In the genomic region with DNA sequence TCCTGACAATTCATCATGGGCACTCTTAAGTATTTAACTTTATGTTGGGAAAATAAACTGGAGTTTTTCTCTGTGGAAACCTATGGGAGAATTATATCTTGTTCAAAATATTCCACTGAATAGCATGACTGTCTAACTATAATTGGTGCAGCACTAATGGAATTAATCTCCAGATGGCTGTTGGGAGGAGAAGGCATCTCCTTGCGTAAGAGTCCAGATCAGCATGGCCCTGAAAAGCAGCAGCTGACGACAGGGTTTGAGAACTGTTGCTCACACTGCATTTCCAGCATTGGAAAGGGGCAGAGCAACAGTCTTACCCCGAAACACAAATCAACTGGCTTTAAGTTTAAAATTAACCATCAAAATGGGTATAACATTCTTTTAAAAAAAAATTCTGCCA, we compare ENCODE assay signal across 19 mouse cellular contexts.
DNase-seq lines count a peak whose midpoint lies in the region; ATAC-seq and TF ChIP-seq lines count a peak whose summit lies in the region.
"Had no signal": no experiment of that assay in that cellular context is flagged by ENCODE, and none has a peak within 500 bp of the region (broad histone marks: within the 10 kb centered on the region; RNA-seq: fewer than 3 reads in every experiment).

No protein-coding gene starts in this region.

- no peak overlapping the region for H3K27ac ChIP-seq in intestine, embryonic 16.5 days (ENCODE audit: low read length)
- H3K27ac ChIP-seq: forebrain, embryonic 10.5 days; gastrocnemius, adult 2 months; hindbrain, embryonic 15.5 days; limb, embryonic 15.5 days; liver, embryonic 15.5 days had no signal

- H3K4me1 ChIP-seq in intestine, embryonic 16.5 days (ENCODE audit: control insufficient read depth, insufficient read depth, low read length): no peaks in the 10 kb centered on the region
- H3K4me1 ChIP-seq: heart, embryonic 13.5 days; hindbrain, embryonic 15.5 days; liver, embryonic 15.5 days had no signal

- H3K4me3 ChIP-seq in myocyte: no peak overlapping the region
- H3K4me3 ChIP-seq in intestine, embryonic 16.5 days (ENCODE audit: low read length): no peak overlapping the region
- H3K4me3 ChIP-seq: forebrain, embryonic 10.5 days; gastrocnemius, adult 2 months; heart, embryonic 13.5 days; hindbrain, embryonic 15.5 days; limb, embryonic 15.5 days; liver, embryonic 15.5 days had no signal

- 73% methylated on average over 3 of the region's 3 CpGs for WGBS in intestine, embryonic 16.5 days

- H3K9ac ChIP-seq in intestine, embryonic 16.5 days (ENCODE audit: low read depth, low read length): no peak overlapping the region
- H3K9ac ChIP-seq: heart, embryonic 13.5 days; hindbrain, embryonic 15.5 days; limb, embryonic 15.5 days; liver, embryonic 15.5 days had no signal

- H3K9me3 ChIP-seq in intestine, embryonic 16.5 days (ENCODE audit: control insufficient read depth, low read length): no peaks in the 10 kb centered on the region
- H3K9me3 ChIP-seq: forebrain, embryonic 10.5 days; heart, embryonic 13.5 days; hindbrain, embryonic 15.5 days; limb, embryonic 15.5 days; liver, embryonic 15.5 days had no signal

- H3K27me3 ChIP-seq in myocyte (ENCODE audit: control insufficient read depth, insufficient read depth, insufficient read length): no peaks in the 10 kb centered on the region
- no peaks in the 10 kb centered on the region for H3K27me3 ChIP-seq in intestine, embryonic 16.5 days (replicated peaks; ENCODE audit: control insufficient read depth, insufficient read depth, low read length)
- H3K27me3 ChIP-seq: heart, embryonic 13.5 days; hindbrain, embryonic 15.5 days; limb, embryonic 15.5 days; liver, embryonic 15.5 days had no signal

- H3K4me2 ChIP-seq in myocyte (ENCODE audit: low read depth): no peak overlapping the region
- H3K4me2 ChIP-seq in intestine, embryonic 16.5 days (ENCODE audit: low read depth, low read length): no peak overlapping the region
- H3K4me2 ChIP-seq: heart, embryonic 13.5 days; hindbrain, embryonic 15.5 days; limb, embryonic 15.5 days; liver, embryonic 15.5 days had no signal

- H3ac ChIP-seq in myocyte (ENCODE audit: control insufficient read depth, insufficient read length): no peak overlapping the region

- peak; percentile 38 for DNase-seq in cerebellum, postnatal 10 days
- no peak for DNase-seq in cerebellum, adult 11 months
- DNase-seq in layer of hippocampus, adult 9-11 months: peak; percentile 41
- no peak for DNase-seq in layer of hippocampus, postnatal 36 days
- peak; percentile 30 for DNase-seq in adrenal gland, postnatal 14 days
- DNase-seq: cerebellum, postnatal 14 days; embryo, embryonic 11 days; gastrocnemius, adult 2 months; kidney, adult 11 months; thymus, postnatal 4 days had no signal

- no peak for ATAC-seq in intestine, embryonic 16.5 days
- ATAC-seq: activated CD4-positive, CD25-positive, alpha-beta regulatory T cell, adult 4 months; midbrain, embryonic 16.5 days had no signal

- peaks cover 28% of the 10 kb centered on the region for H3K36me3 ChIP-seq in myocyte (ENCODE audit: control insufficient read depth, insufficient read depth)
- peaks cover 7% of the 10 kb centered on the region; the same call in 1 of the 2 replicates for H3K36me3 ChIP-seq in intestine, embryonic 16.5 days (ENCODE audit: control insufficient read depth, insufficient read depth, low read length)
- H3K36me3 ChIP-seq: liver, embryonic 15.5 days had no signal

- no peaks in the 10 kb centered on the region for H3K79me2 ChIP-seq in myocyte (ENCODE audit: control insufficient read depth, insufficient read depth)

- no peak for TF ChIP-seq POLR2A in myocyte (IDR thresholded peaks at IDR 0.05; ENCODE audit: insufficient read length, low read depth)

TF ChIP-seq in myocyte, 11 proteins besides CTCF, POLR2A, EP300 and RAD21:
- TF ChIP-seq TCF3 (IDR thresholded peaks at IDR 0.05; ENCODE audit: insufficient read length, low read depth) (no peak), CEBPB (IDR thresholded peaks at IDR 0.05; ENCODE audit: insufficient read depth, poor library complexity, severe bottlenecking) (0 out of 2 replicates have a peak, but pooled peaks have one; percentile 25), REST (IDR thresholded peaks at IDR 0.05; ENCODE audit: insufficient read depth, insufficient read length) (no peak)

Comparison
In these comparisons a context has a peak if more than half of its experiments do, and no peak if none do; other contexts are left out.
1. DNase-seq: peak in cerebellum, postnatal 10 days (2 of 2), layer of hippocampus, adult 9-11 months (single experiment) and adrenal gland, postnatal 14 days (single experiment); none in cerebellum, adult 11 months (single experiment) and layer of hippocampus, postnatal 36 days (0 of 2).